Mouse (Mus musculus) stomach, embryonic 16.5 days (tissue): ENCODE data around the gene Ttf1. TPM values are rescaled to one million over a fixed set of nuclear protein-coding genes. Genes with fewer than 3 reads are reported as not detected.
"Not testable (repeated sequence)": the region's sequence is repeated elsewhere in the genome, so short reads cannot be mapped to it uniquely, and the experiment has no call there.

ENCODE experiments used
- ATAC-seq: fragments of 200-750 bp; cut with Nextera tagmentation; 2 replicates; pipeline ENCODE4 v1.8.0; 2017; ENCODE audit warnings: moderate number of reproducible peaks, moderate TSS enrichment; ENCODE audit not compliant: insufficient read depth, low FRiP score
- H3K27ac ChIP-seq: fragments of 300-500 bp; sonication (generic); 2 replicates; pipeline ENCODE4 v1.5.1; 2014; ENCODE audit warnings: low read length
- H3K27me3 ChIP-seq: fragments of 300-500 bp; sonication (generic); 2 replicates; pipeline ENCODE4 v1.6.1; 2014; ENCODE audit warnings: low read length, control low read depth, mixed read lengths; ENCODE audit not compliant: control insufficient read depth, insufficient read depth
- H3K36me3 ChIP-seq: fragments of 300-500 bp; sonication (generic); 2 replicates; pipeline ENCODE4 v1.6.1; 2014; ENCODE audit warnings: low read length; ENCODE audit not compliant: control insufficient read depth, insufficient read depth
- H3K4me1 ChIP-seq: fragments of 300-500 bp; sonication (generic); 2 replicates; pipeline ENCODE4 v1.6.1; 2014; ENCODE audit warnings: low read length, control low read depth, mixed read lengths; ENCODE audit not compliant: control insufficient read depth, insufficient read depth
- H3K4me2 ChIP-seq: fragments of 300-500 bp; sonication (generic); 2 replicates; pipeline ENCODE4 v1.6.1; 2014; ENCODE audit warnings: low read depth, low read length, mixed read lengths
- H3K4me3 ChIP-seq: fragments of 300-500 bp; sonication (generic); replicated peaks from 2 replicates; pipeline ENCODE4 v1.5.1; 2014; ENCODE audit warnings: mild to moderate bottlenecking, low read length
- H3K9ac ChIP-seq: fragments of 300-500 bp; sonication (generic); 2 replicates; pipeline ENCODE4 v1.6.1; 2014; ENCODE audit warnings: low read length
- H3K9me3 ChIP-seq: fragments of 300-500 bp; sonication (generic); replicated peaks from 2 replicates; pipeline ENCODE4 v1.6.1; 2016; ENCODE audit warnings: low read length, control low read depth; ENCODE audit not compliant: control insufficient read depth
- WGBS: fragments of 180-500 bp; shearing (Covaris S2); extraction: QIAGEN DNeasy Blood & Tissue Kit; methylation state at CpG from one replicate; pipeline ENCODE4 v1.1.7; 2014; 5-methylcytosine and 5-hydroxymethylcytosine counted together
- polyA plus RNA-seq: library from polyadenylated mRNA; unstranded; fragments of >200 nt; fragmentation: Nextera tagmentation; extraction: Ambion mirVana; gene quantifications from 2 replicates; pipeline ENCODE4 v1.2.1, GENCODE M21; 2015

Gene Ttf1
- polyA plus RNA-seq, 1 experiment from 2014 or later, result 10.4 TPM

GRCm38 (mm10) chr2:29086026-29086425 lies 26.0 kb downstream of the Ttf1 start:
- Histone ChIP-seq H3K9me3 (no peaks in the 10 kb centered on the region), H3K9ac (no peak overlapping the region), H3K4me2 (no peak overlapping the region), H3K4me1 (no peaks in the 10 kb centered on the region), H3K36me3 (peaks cover 4% of the 10 kb centered on the region; the same call in 1 of the 2 replicates), H3K27me3 (no peaks in the 10 kb centered on the region), H3K4me3 (no peak overlapping the region), H3K27ac (no peak overlapping the region)
- ATAC-seq, result no peak
- WGBS, result 94% methylated on average over 7 of the region's 7 CpGs

- not testable (repeated sequence) for H3K4me3 ChIP-seq, ATAC-seq, H3K27ac ChIP-seq, H3K4me2 ChIP-seq, H3K27me3 ChIP-seq, H3K4me1 ChIP-seq, H3K36me3 ChIP-seq, H3K9me3 ChIP-seq, H3K9ac ChIP-seq
- 89% methylated on average over 6 of the region's 6 CpGs for WGBS
Observed at GRCm38 (mm10) chr2:29089276-29089675, 29.2 kb downstream of the Ttf1 start.

GRCm38 (mm10) chr2:29095674-29096073 lies 35.6 kb downstream of the Ttf1 start:
- no peak for ATAC-seq
- H3K4me2 ChIP-seq, result no peak overlapping the region
- no peaks in the 10 kb centered on the region for H3K4me1 ChIP-seq
- H3K36me3 ChIP-seq, result no peaks in the 10 kb centered on the region
- no peaks in the 10 kb centered on the region for H3K9me3 ChIP-seq
- H3K4me3 ChIP-seq, result no peak overlapping the region
- WGBS, result 78% methylated on average over 8 of the region's 8 CpGs
- no peaks in the 10 kb centered on the region for H3K27me3 ChIP-seq
- no peak overlapping the region for H3K9ac ChIP-seq
- no peak overlapping the region for H3K27ac ChIP-seq

GRCm38 (mm10) chr2:29096751-29097150 lies 36.7 kb downstream of the Ttf1 start:
- no peak overlapping the region for H3K4me2 ChIP-seq
- no peak for ATAC-seq
- no peaks in the 10 kb centered on the region for H3K27me3 ChIP-seq
- H3K36me3 ChIP-seq, result no peaks in the 10 kb centered on the region
- H3K9me3 ChIP-seq, result no peaks in the 10 kb centered on the region
- no peak overlapping the region for H3K27ac ChIP-seq
- H3K4me1 ChIP-seq, result no peaks in the 10 kb centered on the region
- H3K9ac ChIP-seq, result no peak overlapping the region
- WGBS, result 64% methylated on average over 4 of the region's 4 CpGs
- H3K4me3 ChIP-seq, result no peak overlapping the region

GRCm38 (mm10) chr2:29097465-29097864 lies 37.4 kb downstream of the Ttf1 start:
- Histone ChIP-seq H3K9me3 (no peaks in the 10 kb centered on the region), H3K4me2 (no peak overlapping the region), H3K27ac (no peak overlapping the region), H3K4me1 (no peaks in the 10 kb centered on the region), H3K36me3 (no peaks in the 10 kb centered on the region), H3K9ac (no peak overlapping the region), H3K27me3 (no peaks in the 10 kb centered on the region), H3K4me3 (no peak overlapping the region)
- ATAC-seq, result no peak
- WGBS, result 70% methylated on average over 3 of the region's 3 CpGs

- H3K9me3 ChIP-seq, H3K4me2 ChIP-seq, H3K9ac ChIP-seq, ATAC-seq, H3K27ac ChIP-seq, H3K27me3 ChIP-seq, H3K36me3 ChIP-seq, H3K4me1 ChIP-seq, H3K4me3 ChIP-seq: not testable (repeated sequence)
- 90% methylated on average over 4 of the region's 5 CpGs for WGBS
Observed at GRCm38 (mm10) chr2:29097955-29098354, 37.9 kb downstream of the Ttf1 start.

GRCm38 (mm10) chr2:29098786-29099185 lies 38.7 kb downstream of the Ttf1 start:
- Histone ChIP-seq H3K4me3 (no peak overlapping the region), H3K27ac (no peak overlapping the region), H3K4me2 (no peak overlapping the region), H3K36me3 (no peaks in the 10 kb centered on the region), H3K9ac (no peak overlapping the region), H3K27me3 (no peaks in the 10 kb centered on the region), H3K4me1 (no peaks in the 10 kb centered on the region), H3K9me3 (no peaks in the 10 kb centered on the region)
- no peak for ATAC-seq
- 72% methylated on average over 8 of the region's 8 CpGs for WGBS

GRCm38 (mm10) chr2:29099646-29100045 lies 39.6 kb downstream of the Ttf1 start:
- H3K9ac ChIP-seq, result no peak overlapping the region
- no peak overlapping the region for H3K4me3 ChIP-seq
- no peak overlapping the region for H3K27ac ChIP-seq
- no peak overlapping the region for H3K4me2 ChIP-seq
- no peaks in the 10 kb centered on the region for H3K36me3 ChIP-seq
- no peaks in the 10 kb centered on the region for H3K9me3 ChIP-seq
- no peaks in the 10 kb centered on the region for H3K4me1 ChIP-seq
- H3K27me3 ChIP-seq, result no peaks in the 10 kb centered on the region
- 84% methylated on average over 14 of the region's 14 CpGs for WGBS
- ATAC-seq, result no peak

- H3K27me3 ChIP-seq, result no peaks in the 10 kb centered on the region
- H3K9me3 ChIP-seq, result no peaks in the 10 kb centered on the region
- no peaks in the 10 kb centered on the region for H3K4me1 ChIP-seq
- no peak overlapping the region for H3K4me3 ChIP-seq
- WGBS, result 62% methylated on average over 7 of the region's 7 CpGs
- no peaks in the 10 kb centered on the region for H3K36me3 ChIP-seq
- H3K4me2 ChIP-seq, result peak overlapping the region; percentile 14; the same call in 1 of the 2 replicates
- no peak overlapping the region for H3K27ac ChIP-seq
- H3K9ac ChIP-seq, result 0 out of 2 replicates have a peak overlapping the region, but pooled peaks have one; percentile 6
- no peak for ATAC-seq
Observed at GRCm38 (mm10) chr2:29100822-29101534, 40.9 kb downstream of the Ttf1 start.
